Mouse (Mus musculus): ENCODE measurements at regions not wholly inside any gene's neighbourhood (a gene's known extent, or its start where the extent isn't known, plus 50 kb on each side); places are given as distances from the start of the nearest gene placed in this dataset.
A peak's percentile ranks its signal among the peaks of the same experiment; 100 is the strongest.

DNA sequence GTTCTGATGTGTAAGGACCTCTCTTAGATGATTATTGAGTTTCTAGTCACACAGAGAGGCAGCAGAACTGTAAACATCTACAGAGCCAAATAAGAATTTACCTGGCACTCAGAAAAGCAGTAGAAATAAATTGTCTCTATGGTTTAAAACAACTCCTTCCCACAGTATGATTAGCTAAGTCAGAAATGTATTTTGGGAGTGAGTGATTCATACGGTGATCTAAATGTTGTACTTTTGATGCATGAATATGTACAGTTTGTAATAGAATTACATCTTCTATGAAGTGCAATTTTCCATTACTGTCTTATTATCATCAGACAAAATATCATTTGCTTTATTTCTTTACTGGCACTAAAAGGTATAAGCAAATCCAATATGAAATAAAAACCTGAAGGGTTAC is 489.8 kb upstream of the Atp2b1 start:
- no peak for DNase-seq (ENCODE audit: low read depth, low spot score)

DNA sequence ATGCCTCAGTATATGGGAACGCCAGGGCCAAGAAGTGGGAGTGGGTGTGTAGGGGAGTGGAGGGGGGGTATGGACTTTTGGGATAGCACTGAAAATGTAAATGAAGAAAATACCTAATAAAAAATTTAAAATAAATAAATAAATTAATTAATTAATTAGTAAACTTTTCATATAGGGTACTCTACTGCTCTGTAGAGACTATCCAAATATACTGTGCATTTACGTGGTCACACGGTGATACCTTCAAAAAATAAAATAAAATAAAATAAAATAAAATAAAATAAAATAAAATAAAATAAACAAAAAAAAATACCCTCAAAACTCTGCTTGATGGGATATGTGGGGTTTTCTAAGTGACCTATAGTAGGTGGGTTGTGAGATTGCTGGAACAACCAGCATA is 479.2 kb upstream of the Atp2b1 start:
- DNase-seq (ENCODE audit: low read depth, low spot score), result no peak

DNA sequence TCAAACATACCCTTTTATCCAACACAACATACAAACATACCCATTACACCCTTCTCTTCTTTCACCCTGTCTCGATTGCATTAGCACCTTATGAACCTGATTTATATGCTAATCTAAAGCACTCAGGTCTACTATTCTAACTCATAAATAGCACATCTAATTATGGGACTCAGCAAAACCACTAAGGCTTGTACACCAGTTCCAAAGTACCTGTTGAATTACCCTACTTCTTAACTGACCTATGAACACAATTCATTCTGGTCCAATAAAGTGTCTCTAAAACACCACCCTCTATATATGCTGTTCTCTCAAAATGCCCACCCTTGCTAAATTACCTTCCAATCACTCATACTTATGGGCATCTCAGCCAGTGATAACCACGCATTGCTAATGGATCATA is 452.7 kb upstream of the Atp2b1 start:
- DNase-seq (ENCODE audit: low read depth, low spot score), result no peak

DNA sequence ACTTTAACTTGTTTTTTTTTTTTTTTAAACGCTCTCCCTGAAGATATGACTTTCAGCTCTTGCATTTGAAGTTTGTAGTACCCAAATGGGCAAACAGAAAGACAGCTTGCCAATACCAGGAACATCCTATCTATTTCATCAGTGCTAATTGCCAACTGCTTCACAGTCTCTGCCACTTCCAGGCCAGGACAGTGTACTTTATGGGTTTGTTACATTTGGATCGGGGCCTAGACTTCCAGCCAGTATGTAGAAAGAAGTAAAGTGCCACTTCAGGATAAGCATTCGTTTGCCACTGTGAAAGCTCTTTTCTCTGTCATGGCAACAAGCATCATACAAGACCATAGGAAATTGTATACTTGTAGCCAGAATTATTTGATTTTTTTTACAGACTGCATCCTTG is 439.6 kb upstream of the Atp2b1 start:
- DNase-seq (ENCODE audit: low read depth, low spot score), result no peak

DNA sequence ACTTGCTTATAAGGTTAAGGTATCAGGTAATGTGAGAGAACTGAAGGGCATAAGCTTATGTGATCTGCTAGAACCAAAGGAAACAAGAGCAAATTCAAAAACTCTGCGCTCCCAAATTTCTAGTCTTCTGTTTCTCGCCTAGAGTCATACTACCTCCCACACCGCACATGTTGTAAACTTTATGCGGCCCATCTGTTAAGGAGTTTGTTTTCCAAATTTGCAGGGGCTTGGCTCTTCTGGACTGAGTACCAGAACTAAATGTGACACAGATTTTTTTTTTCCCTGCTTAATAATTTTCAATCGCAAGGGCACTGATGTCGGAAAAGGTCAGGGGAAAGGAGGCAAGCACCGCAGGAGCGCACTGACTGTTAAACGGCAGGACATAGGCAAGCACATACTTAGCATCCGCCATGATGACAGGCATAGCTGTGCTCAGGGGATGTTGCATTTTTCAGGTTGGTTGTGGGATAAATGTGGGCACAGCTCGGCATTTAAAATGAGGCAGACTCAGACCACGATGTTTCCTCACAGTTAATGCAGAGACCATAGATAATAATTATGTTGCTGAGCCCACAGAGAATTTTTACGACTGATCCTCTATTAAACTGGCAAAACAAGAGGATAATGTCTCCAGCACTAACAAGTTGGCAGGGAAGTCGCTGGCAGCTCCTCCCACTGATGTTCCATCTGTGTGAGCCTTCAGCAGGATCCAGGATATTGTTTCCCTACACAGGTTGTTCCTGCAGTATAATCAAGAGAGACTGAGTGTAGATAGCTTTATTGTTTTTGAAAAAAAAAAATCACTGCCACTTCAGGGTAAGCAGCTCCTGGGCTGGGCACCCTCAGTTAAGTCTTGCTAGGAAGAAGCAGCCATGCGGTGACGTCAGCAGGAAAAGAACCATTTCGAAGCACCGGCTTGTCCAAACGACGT is 428.2 kb upstream of the Atp2b1 start:
- DNase-seq (ENCODE audit: low read depth, low spot score), result no peak

DNA sequence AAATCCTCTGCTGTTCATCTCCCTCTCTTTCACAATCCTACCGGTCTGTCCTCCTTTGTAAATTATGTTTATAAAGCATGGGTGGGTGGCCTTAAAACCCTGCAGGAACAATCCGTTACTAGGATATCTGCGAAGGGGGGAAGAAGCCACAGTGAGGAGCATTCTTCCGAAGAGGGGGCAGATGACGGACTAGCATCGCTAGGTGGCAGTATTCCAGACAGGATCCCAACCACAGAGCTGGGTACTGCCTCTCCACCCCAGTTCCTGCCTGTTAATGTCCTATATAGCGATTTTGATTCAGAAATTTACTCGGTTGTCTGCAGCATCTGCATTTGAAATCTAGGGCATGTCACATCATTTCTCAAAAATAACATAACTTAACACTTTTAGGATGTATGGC is 419.9 kb upstream of the Atp2b1 start:
- DNase-seq (ENCODE audit: low read depth, low spot score), result peak; percentile 40

DNA sequence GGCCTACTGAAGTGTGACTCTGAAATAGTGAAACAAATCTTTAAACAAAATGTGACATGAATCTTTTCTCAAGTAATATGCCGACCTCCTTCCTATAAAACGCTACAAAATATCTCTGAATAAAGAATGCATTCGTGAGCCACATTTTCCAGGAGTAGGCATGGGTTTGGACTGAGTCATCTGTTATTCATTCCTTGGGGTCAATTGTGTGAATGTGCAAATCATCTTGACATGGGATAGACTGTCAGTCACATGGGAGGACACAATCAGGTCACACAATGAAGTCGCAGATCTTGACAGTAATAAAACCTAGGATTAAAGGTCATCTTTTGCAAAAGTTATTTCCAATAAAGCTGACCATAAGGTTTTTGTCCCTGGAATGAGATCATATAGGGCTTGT is 418.0 kb upstream of the Atp2b1 start:
- DNase-seq (ENCODE audit: low read depth, low spot score), result peak; percentile 84

DNA sequence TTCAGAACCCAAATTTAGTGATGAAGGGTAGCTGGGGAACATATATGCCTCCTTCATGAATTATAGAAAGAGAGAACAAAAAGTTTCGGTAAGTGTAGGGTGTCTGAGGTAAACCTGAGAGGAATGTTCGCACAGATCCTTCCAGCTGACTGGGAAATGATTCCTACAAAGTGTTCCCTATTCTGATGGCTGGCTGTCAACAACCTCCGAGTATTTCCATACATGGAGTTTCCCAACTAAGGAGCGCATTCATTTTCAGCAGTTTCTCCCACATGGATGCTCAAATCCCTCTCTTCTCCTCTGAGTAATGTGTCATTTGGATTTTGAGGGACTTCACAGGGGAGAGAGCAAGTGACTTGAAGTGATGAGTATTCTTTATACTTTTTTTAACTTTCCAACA is 413.9 kb upstream of the Atp2b1 start:
- DNase-seq (ENCODE audit: low read depth, low spot score), result no peak

DNA sequence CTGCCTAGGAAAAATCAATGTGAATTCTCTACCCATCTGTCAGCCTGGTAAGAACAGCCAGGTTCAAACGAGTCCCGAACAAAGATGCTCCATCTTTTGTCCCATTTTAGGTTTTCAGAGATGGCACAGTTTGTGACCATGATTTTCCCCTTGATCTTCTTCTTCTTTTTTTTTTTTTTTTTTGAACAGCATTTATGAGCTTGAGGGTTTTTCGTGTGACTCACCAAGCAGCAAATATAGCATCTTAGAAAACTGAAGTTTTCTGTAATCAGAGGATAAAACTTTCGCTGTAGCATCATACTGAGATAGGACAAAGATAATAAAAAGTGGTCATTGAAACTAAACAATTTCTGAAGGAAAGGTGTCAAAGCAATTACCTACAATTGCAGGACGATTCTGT is 412.6 kb upstream of the Atp2b1 start:
- DNase-seq (ENCODE audit: low read depth, low spot score), result peak; percentile 18

- DNase-seq (ENCODE audit: low read depth, low spot score), result no peak
Observed at GRCm38 (mm10) chr10:98504524-98504923, 409.7 kb upstream of the Atp2b1 start.

GRCm38 (mm10) chr10:98508515-98509143 is 405.6 kb upstream of the Atp2b1 start:
- DNase-seq (ENCODE audit: low read depth, low spot score), result peak; percentile 90

DNA sequence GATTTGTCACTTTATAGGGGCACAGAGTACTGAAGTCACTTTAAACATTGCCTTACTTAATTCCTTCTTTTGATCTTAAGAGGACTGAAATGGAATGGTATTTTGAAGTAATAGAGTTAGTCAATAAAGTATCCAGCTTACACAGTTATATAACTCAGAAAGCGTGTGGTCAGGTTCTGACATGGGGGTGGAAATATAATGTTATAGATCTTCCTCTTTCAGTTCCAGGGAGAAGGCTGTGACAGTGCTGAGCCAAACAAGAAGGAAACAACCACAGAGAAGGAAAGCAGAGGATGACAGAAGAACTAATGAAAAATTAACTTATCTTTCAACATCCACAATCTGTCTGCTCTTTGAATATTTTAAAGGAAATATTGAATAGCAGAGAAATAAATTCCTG is 399.4 kb upstream of the Atp2b1 start:
- DNase-seq (ENCODE audit: low read depth, low spot score), result no peak

DNA sequence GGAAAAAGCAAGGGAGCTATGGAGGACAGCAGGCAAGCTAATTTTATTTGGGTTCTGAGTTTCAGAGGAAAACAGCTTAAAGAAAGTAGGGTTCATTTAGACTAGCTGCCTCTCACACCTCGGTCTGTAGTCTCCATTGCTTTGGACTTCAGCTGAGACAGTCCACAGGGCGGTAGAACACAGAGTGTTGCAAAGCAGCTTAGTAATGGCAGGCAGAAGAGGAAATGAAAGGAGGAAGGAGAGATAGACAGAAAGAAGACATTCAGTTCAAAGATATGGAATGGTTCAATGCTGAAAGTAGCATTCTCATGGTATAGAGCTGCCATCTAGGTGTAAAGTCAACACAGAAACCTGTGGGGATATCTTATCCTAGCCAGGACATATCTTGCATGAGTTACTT is 396.6 kb upstream of the Atp2b1 start:
- DNase-seq (ENCODE audit: low read depth, low spot score), result no peak

DNA sequence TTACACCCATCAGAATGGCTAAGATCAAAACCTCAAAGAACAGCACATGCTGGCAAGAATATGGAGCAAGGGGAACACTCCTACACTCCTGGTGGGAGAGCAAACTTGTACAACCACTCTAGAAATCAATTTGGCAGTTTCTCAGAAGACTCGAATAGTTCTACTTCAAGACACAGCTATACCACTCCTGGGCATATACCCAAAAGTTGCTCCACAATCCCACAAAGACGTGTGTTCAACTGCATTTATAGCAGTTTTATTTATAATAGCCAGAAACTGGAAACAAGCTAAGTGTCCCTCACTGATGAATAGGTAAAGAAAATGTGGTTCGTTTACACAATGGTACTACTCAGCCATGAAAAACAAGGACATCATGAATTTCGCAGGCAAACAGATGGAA is 384.6 kb upstream of the Atp2b1 start:
- no peak for DNase-seq (ENCODE audit: low read depth, low spot score)

DNA sequence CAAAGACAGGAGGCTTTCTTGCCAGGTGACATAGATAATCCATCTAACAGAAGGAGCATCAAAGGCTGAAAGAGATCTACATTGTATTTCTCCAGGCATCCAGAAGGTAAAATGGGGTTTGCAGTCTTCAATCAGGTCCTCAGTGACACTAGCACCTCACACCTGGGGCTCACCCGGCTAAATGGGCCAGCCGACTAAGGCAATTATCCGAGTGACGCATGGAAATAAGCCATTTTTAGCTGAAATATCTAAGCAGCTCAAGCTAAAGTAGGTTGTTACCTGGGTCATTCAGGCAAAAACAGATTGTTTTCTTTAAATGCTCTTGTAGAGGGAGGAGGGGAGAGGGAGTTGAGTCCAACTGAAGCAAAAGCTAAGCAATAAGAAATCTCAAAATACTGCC is 382.8 kb upstream of the Atp2b1 start:
- DNase-seq (ENCODE audit: low read depth, low spot score), result no peak

DNA sequence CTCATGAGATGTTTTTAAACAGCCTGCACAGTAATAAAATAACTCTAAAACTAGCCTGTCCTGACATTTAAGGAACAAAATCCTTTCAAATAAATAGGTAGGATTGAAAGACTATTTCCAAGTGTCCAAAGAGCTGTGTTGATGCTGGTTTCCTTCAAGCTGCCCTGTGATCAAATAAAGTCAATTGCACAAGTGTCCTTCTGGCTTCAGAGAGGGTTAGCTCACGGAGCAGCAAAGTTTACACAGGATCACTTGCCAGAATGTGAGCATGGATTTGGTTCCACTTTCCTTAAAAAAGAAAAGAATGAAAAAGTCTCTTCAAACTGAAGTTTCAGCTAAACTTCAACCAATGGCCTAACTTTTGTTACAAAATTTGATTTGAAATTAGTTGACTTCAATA is 375.5 kb upstream of the Atp2b1 start:
- no peak for DNase-seq (ENCODE audit: low read depth, low spot score)

GRCm38 (mm10) chr10:98541062-98541461 is 373.1 kb upstream of the Atp2b1 start:
- DNase-seq (ENCODE audit: low read depth, low spot score), result no peak

GRCm38 (mm10) chr10:98542072-98542471 is 372.1 kb upstream of the Atp2b1 start:
- DNase-seq (ENCODE audit: low read depth, low spot score), result peak; percentile 23

DNA sequence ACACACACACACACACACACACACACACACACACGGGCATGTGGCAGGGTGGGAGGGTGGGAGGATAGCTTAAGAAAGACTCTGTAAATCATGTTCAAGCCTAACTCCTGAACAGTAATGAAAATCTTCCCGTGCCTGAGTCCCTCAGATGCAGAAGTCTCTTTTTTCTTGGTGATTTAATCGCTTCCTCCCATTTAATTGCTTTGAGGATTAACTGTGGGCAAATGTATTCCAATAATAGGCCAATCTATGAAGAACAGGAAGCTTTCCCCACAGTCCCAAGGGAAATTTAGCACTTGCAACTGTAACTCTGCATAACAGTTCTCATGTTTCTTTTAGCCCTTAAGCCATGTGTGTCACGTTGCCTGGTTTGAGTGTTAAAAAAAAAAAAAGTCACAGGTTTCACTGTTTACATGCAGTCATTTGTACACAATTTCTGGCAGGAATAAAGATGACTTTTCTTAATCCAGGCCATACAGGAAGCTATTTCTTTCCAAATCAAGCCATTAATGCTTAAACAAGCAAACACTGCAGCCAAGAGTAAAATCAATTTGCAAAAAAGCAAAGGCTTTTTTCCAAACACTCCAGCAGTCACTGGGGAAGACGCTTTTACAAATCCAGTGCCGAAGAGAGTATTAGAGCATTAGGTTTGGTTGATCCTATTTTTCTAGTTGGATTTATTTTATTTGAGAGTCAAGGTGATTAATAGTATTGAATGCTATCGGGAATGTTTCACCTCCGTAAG is 370.8 kb upstream of the Atp2b1 start:
- DNase-seq (ENCODE audit: low read depth, low spot score), result peak; percentile 61

DNA sequence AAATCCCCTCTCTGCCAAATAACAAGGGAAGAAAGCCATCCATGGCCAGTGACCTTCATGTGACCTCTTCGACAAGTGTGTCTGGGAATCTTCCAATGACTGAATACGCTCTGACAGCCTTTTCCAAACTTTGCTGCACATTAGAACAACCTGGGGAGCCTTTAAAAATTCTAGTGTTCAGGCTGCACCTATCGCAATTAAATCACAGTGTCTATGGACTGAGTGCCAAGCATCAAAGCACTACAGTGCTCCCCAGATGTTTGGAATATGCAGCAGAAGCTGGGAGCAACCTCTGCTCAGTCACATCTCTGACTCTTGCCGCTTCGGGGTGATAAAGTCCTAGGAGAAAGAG is 370.2 kb upstream of the Atp2b1 start:
- no peak for DNase-seq (ENCODE audit: low read depth, low spot score)

- DNase-seq (ENCODE audit: low read depth, low spot score), result no peak
Observed at GRCm38 (mm10) chr10:98554575-98554974, 359.6 kb upstream of the Atp2b1 start.

- no peak for DNase-seq (ENCODE audit: low read depth, low spot score)
Observed at GRCm38 (mm10) chr10:98557470-98558060, 356.6 kb upstream of the Atp2b1 start.
